Mouse (Mus musculus) heart, embryonic 11.5 days (tissue): ENCODE results near the gene Nipal4. TPM values are rescaled to one million over a fixed set of nuclear protein-coding genes. Genes with fewer than 3 reads are reported as not detected.

Experiments used
- ATAC-seq: fragments of 200-750 bp; cut with Nextera tagmentation; replicated peaks from 2 replicates; pipeline ENCODE4 v1.8.0; 2017; ENCODE audit warnings: moderate library complexity; ENCODE audit not compliant: insufficient number of reproducible peaks, low FRiP score, low TSS enrichment
- H3K27ac ChIP-seq: fragments of 300-500 bp; sonication (generic); 2 replicates; pipeline ENCODE4 v1.5.1; 2014; ENCODE audit warnings: mild to moderate bottlenecking, low read depth, low read length
- H3K27me3 ChIP-seq: fragments of 300-500 bp; sonication (generic); 2 replicates; pipeline ENCODE4 v1.6.1; 2014; ENCODE audit warnings: mild to moderate bottlenecking, low read length, mixed read lengths; ENCODE audit not compliant: control insufficient read depth, insufficient read depth
- H3K36me3 ChIP-seq: fragments of 300-500 bp; sonication (generic); 2 replicates; pipeline ENCODE4 v1.6.1; 2014; ENCODE audit warnings: mild to moderate bottlenecking, low read length, moderate library complexity, mixed read lengths; ENCODE audit not compliant: control insufficient read depth, insufficient read depth
- H3K4me1 ChIP-seq: fragments of 300-500 bp; sonication (generic); 2 replicates; pipeline ENCODE4 v1.6.1; 2014; ENCODE audit warnings: low read length; ENCODE audit not compliant: control insufficient read depth, insufficient read depth
- H3K4me2 ChIP-seq: fragments of 300-500 bp; sonication (generic); 2 replicates; pipeline ENCODE4 v1.6.1; 2014; ENCODE audit warnings: mild to moderate bottlenecking, moderate library complexity
- H3K4me3 ChIP-seq: fragments of 300-500 bp; sonication (generic); 2 replicates; pipeline ENCODE4 v1.5.1; 2014; ENCODE audit warnings: low read depth, low read length
- H3K9ac ChIP-seq: fragments of 300-500 bp; sonication (generic); 2 replicates; pipeline ENCODE4 v1.6.1; 2014; ENCODE audit warnings: mild to moderate bottlenecking, low read depth, low read length, moderate library complexity
- H3K9me3 ChIP-seq: fragments of 300-500 bp; sonication (generic); replicated peaks from 2 replicates; pipeline ENCODE4 v1.6.1; 2016; ENCODE audit warnings: low read length; ENCODE audit not compliant: control insufficient read depth
- WGBS: fragments of 180-500 bp; shearing (Covaris S2); extraction: QIAGEN DNeasy Blood & Tissue Kit; methylation state at CpG from one replicate; pipeline ENCODE4 v1.1.7; 2014; ENCODE audit not compliant: insufficient replicate concordance; 5-methylcytosine and 5-hydroxymethylcytosine counted together
- microRNA-seq: library from miRNA; unstranded; fragments of <30 nt; microRNA quantifications from one replicate; pipeline ENCODE4, GENCODE M21; 2016; ENCODE audit warnings: borderline number of aligned reads
- polyA plus RNA-seq: library from polyadenylated mRNA; unstranded; fragments of >200 nt; fragmentation: Nextera tagmentation; extraction: Ambion mirVana; gene quantifications from 2 replicates; pipeline ENCODE4 v1.2.1, GENCODE M21; 2014

Gene Nipal4
- polyA plus RNA-seq, 1 experiment from 2014 or later = 12.2 TPM

GRCm38 (mm10) chr11:46102107-46102506 lies 64.2 kb downstream of the Nipal4 start:
- Histone ChIP-seq H3K9ac (no peak overlapping the region), H3K9me3 (no peaks in the 10 kb centered on the region), H3K4me1 (no peaks in the 10 kb centered on the region), H3K27me3 (no peaks in the 10 kb centered on the region), H3K4me3 (no peak overlapping the region), H3K4me2 (no peak overlapping the region), H3K36me3 (peaks cover 30% of the 10 kb centered on the region), H3K27ac (no peak overlapping the region)
- no peak for ATAC-seq
- 83% methylated on average over 6 of the region's 6 CpGs for WGBS

Small RNA genes within 50 kb of the gene (microRNA-seq; reads per million reads assigned to microRNA genes)
- gene Mir7239 (not detected), gene Mir8100 (not detected)

Other genes starting within 250 kb of the Nipal4 start
- 10.3 and 11.0 TPM in 2 replicates for gene Lsm11, start 221.6 kb downstream of the Nipal4 start, polyA plus RNA-seq
- gene Thg1l, start 211.0 kb downstream of the Nipal4 start, polyA plus RNA-seq = 9.5 and 9.6 TPM in 2 replicates
- gene Sox30, start 186.2 kb downstream of the Nipal4 start, polyA plus RNA-seq = 0.07 and 0.40 TPM in 2 replicates
- 2.4 and 9.0 TPM in 2 replicates for gene Gm12166, start 114.2 kb downstream of the Nipal4 start, polyA plus RNA-seq
- gene Adam19, start 110.5 kb downstream of the Nipal4 start, polyA plus RNA-seq = 24.4 and 31.7 TPM in 2 replicates
- not detected in 2 replicates for gene Fndc9, start 69.0 kb upstream of the Nipal4 start, polyA plus RNA-seq
- 5.6 and 5.7 TPM in 2 replicates for gene Cyfip2, start 146.4 kb upstream of the Nipal4 start, polyA plus RNA-seq
- 0.10 TPM in 1 of 2 replicates, not detected in the other for gene Itk, start 223.0 kb upstream of the Nipal4 start, polyA plus RNA-seq
- 0.07 TPM in 1 of 2 replicates, not detected in the other for gene Fam71b, start 230.1 kb upstream of the Nipal4 start, polyA plus RNA-seq